Mouse (Mus musculus) hindbrain, embryonic 11.5 days (tissue): ENCODE results near the gene Sipa1l1. TPM values are rescaled to one million over a fixed set of nuclear protein-coding genes. Genes with fewer than 3 reads are reported as not detected.

Source experiments
- ATAC-seq: fragments of 200-750 bp; cut with Nextera tagmentation; 2 replicates; pipeline ENCODE4 v1.8.0; 2017; ENCODE audit warnings: mild to moderate bottlenecking, moderate TSS enrichment, moderate library complexity; ENCODE audit not compliant: low FRiP score
- DNase-seq: peaks from one replicate; pipeline ENCODE4 v3.0.0-alpha.2; 2015; ENCODE audit warnings: low spot score
- H3K27ac ChIP-seq: fragments of 300-500 bp; sonication (generic); 2 replicates; pipeline ENCODE4 v1.5.1; 2014; ENCODE audit warnings: mild to moderate bottlenecking, low read depth, low read length
- H3K27me3 ChIP-seq: fragments of 300-500 bp; sonication (generic); 2 replicates; pipeline ENCODE4 v1.6.1; 2014; ENCODE audit warnings: mild to moderate bottlenecking, low read length, moderate library complexity, mixed read lengths; ENCODE audit not compliant: control insufficient read depth, insufficient read depth
- H3K36me3 ChIP-seq: fragments of 300-500 bp; sonication (generic); 2 replicates; pipeline ENCODE4 v1.6.1; 2014; ENCODE audit warnings: mild to moderate bottlenecking, low read length, moderate library complexity, mixed read lengths; ENCODE audit not compliant: control insufficient read depth, insufficient read depth
- H3K4me1 ChIP-seq: fragments of 300-500 bp; sonication (generic); replicated peaks from 2 replicates; pipeline ENCODE4 v1.6.1; 2014; ENCODE audit warnings: low read length, mixed read lengths; ENCODE audit not compliant: control insufficient read depth, insufficient read depth
- H3K4me2 ChIP-seq: fragments of 300-500 bp; sonication (generic); replicated peaks from 2 replicates; pipeline ENCODE4 v1.6.1; 2014; ENCODE audit warnings: mild to moderate bottlenecking, low read depth, low read length
- H3K4me3 ChIP-seq: fragments of 300-500 bp; sonication (generic); 2 replicates; pipeline ENCODE4 v1.5.1; 2014; ENCODE audit warnings: low read depth, low read length
- H3K9ac ChIP-seq: fragments of 300-500 bp; sonication (generic); 2 replicates; pipeline ENCODE4 v1.6.1; 2014; ENCODE audit warnings: low read depth, low read length
- H3K9me3 ChIP-seq: fragments of 300-500 bp; sonication (generic); 2 replicates; pipeline ENCODE4 v1.6.1; 2016; ENCODE audit warnings: low read length; ENCODE audit not compliant: control insufficient read depth
- WGBS: fragments of 180-500 bp; shearing (Covaris S2); extraction: QIAGEN DNeasy Blood & Tissue Kit; methylation state at CpG from one replicate; pipeline ENCODE4 v1.1.7; 2014; 5-methylcytosine and 5-hydroxymethylcytosine counted together
- polyA plus RNA-seq: library from polyadenylated mRNA; unstranded; fragments of >200 nt; fragmentation: Nextera tagmentation; extraction: Ambion mirVana; gene quantifications from 2 replicates; pipeline ENCODE4 v1.2.1, GENCODE M21; 2014

Sipa1l1 gene
- polyA plus RNA-seq, 1 experiment from 2014 or later = 30.8 TPM

DNA sequence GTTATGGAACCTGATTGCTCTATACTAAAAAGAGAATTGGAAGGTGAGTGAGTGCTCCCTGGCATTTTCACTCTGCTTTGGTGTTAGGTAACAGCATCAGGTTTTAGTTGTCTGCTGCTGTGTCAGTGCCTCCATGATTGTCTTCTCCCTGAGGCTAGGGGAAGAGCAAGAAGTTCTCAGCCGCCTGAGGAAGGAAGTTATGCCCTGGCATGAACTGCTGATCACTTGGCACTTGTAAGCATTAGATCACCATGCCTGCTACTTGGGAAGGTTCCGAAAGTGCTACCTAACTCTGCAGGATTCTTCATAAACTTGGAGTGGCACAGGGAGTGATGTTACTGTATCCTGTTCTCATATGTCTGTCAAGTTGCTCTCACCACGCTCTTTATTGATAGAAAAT lies 25.8 kb downstream of the Sipa1l1 start:
- Histone ChIP-seq H3K9ac (no peak overlapping the region), H3K27ac (no peak overlapping the region), H3K4me3 (no peak overlapping the region), H3K27me3 (no peaks in the 10 kb centered on the region), H3K4me1 (no peaks in the 10 kb centered on the region), H3K4me2 (no peak overlapping the region), H3K9me3 (no peaks in the 10 kb centered on the region), H3K36me3 (no peaks in the 10 kb centered on the region)
- no peak for DNase-seq
- WGBS = 81% methylated on average over 3 of the region's 3 CpGs
- no peak for ATAC-seq

DNA sequence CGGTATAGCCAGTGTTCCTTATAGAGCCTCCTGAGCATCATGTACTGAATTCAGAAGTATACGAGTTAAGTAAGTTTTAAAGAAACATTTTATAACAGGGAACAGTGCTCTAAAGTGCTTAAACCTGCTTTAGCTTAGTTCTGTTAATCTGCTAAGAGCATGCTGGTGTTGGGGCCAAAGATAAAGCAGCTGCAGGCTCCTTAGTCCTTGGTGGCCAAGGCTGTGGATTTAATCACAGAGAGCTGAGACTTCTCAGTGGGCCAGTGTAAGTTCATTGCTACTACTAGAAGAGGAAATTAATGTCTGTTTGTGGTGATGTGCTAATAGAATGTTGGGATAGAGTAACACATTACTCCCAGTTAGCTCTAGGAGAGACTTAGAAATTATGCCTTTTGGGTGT lies 27.1 kb downstream of the Sipa1l1 start:
- Histone ChIP-seq H3K4me1 (no peaks in the 10 kb centered on the region), H3K9me3 (no peaks in the 10 kb centered on the region), H3K4me3 (no peak overlapping the region), H3K9ac (no peak overlapping the region), H3K27ac (no peak overlapping the region), H3K36me3 (no peaks in the 10 kb centered on the region), H3K27me3 (no peaks in the 10 kb centered on the region), H3K4me2 (no peak overlapping the region)
- DNase-seq (no peak), ATAC-seq (no peak)
- 86% methylated on average over 2 of the region's 2 CpGs for WGBS

DNA sequence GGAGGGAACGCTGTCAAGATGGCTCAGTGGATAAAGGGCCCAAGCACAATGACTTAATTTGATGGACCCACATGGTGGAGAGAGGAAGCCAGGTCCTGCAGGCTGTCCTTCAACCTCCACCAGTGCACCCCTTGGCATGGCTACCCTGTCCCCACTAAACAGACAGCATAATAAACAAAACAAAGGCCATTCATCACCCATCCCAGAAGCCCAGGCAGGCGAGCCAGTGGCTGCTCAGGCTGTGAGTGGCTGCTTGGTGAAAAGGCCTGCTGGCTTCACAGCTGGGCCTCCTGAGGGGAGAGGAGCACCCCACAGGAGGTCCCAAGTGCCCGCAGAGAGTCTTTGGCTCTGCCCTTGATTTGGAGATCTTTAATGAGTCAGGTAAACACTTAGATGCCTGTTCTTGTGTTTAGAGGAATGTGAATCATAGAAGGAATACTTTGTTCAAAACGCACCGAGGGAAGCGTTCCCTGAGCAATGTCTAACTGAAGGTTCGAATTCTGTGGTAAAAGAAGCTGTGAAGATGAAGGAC lies 27.6 kb downstream of the Sipa1l1 start:
- 17% methylated on average over 7 of the region's 7 CpGs for WGBS
- H3K4me2 ChIP-seq = no peak overlapping the region
- H3K4me1 ChIP-seq = no peaks in the 10 kb centered on the region
- no peak overlapping the region for H3K4me3 ChIP-seq
- H3K27ac ChIP-seq = no peak overlapping the region
- ATAC-seq (no peak), DNase-seq (no peak)
- no peaks in the 10 kb centered on the region for H3K9me3 ChIP-seq
- no peaks in the 10 kb centered on the region for H3K36me3 ChIP-seq
- H3K27me3 ChIP-seq = no peaks in the 10 kb centered on the region
- no peak overlapping the region for H3K9ac ChIP-seq

DNA sequence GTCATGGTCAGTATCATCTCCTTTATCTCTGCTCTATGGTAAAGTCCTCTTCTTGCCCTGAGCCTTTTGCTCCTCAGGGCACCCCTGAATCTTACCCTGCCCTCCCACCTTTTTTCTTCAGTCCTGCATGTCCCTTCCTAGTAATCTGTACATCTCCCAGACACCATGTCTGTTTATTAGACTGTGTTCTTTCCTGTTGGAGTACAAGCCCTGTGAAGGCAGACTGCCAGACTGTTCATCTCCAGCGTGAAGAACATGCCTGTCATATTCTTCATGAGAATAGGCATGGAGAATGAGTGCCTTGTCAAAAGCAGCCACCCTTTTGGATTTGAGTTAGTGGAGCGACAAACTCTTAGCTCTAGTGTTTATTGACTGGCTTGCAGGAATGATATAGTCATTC lies 28.1 kb downstream of the Sipa1l1 start:
- 67% methylated on average over 2 of the region's 2 CpGs for WGBS
- Histone ChIP-seq H3K9ac (no peak overlapping the region), H3K27me3 (no peaks in the 10 kb centered on the region), H3K9me3 (no peaks in the 10 kb centered on the region), H3K4me3 (no peak overlapping the region), H3K4me2 (no peak overlapping the region), H3K4me1 (no peaks in the 10 kb centered on the region), H3K27ac (no peak overlapping the region), H3K36me3 (no peaks in the 10 kb centered on the region)
- DNase-seq (no peak), ATAC-seq (no peak)

DNA sequence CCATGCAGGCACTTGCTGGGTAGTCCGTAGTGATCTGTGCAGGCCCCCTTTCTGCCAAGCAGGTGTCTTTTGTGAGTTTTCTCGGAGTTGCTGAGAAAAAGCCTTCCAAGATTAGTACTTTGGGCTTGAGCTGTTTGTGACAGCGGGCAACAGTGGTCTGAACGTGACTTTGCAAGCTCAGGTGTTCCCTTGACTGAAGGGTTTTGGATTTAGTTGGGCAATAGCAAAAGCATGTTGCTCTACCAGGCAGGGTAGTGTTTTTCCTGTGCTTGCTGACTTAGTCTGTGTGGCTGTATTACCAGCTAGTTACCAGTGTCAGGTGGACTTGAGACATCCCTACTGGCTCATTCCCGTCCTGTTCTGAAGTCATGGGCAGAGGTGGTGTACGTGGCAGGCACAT lies 30.2 kb downstream of the Sipa1l1 start:
- ATAC-seq (no peak), DNase-seq (no peak)
- Histone ChIP-seq H3K4me2 (no peak overlapping the region), H3K9ac (no peak overlapping the region), H3K4me3 (no peak overlapping the region), H3K4me1 (no peaks in the 10 kb centered on the region), H3K27ac (no peak overlapping the region), H3K36me3 (no peaks in the 10 kb centered on the region), H3K9me3 (no peaks in the 10 kb centered on the region), H3K27me3 (no peaks in the 10 kb centered on the region)
- WGBS = 92% methylated on average over 6 of the region's 6 CpGs

DNA sequence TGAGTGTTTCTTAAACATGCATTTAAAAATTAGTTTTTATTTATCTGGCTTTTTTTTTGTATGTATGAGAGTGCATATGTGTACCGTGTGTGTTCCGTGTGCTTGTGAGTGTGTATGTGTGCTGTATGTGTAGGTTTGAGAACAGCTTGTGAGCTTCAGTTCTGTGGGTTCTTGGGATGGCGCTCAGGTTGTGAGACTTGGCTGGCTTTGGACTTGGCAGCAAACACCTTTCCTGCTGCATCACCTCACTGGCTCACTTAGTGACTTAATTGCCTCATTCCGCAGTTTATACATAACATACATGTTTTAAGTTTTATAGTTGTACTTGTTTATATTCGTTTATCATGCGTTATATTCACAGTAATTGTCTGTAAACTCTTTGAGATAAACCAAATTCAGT lies 35.0 kb downstream of the Sipa1l1 start:
- H3K4me2 ChIP-seq = no peak overlapping the region
- H3K27me3 ChIP-seq = no peaks in the 10 kb centered on the region
- H3K9ac ChIP-seq = no peak overlapping the region
- no peaks in the 10 kb centered on the region for H3K9me3 ChIP-seq
- H3K36me3 ChIP-seq = no peaks in the 10 kb centered on the region
- H3K27ac ChIP-seq = no peak overlapping the region
- no peak for DNase-seq
- no peak overlapping the region for H3K4me3 ChIP-seq
- no peaks in the 10 kb centered on the region for H3K4me1 ChIP-seq
- WGBS = 90% methylated on average over 6 of the region's 6 CpGs
- no peak for ATAC-seq

DNA sequence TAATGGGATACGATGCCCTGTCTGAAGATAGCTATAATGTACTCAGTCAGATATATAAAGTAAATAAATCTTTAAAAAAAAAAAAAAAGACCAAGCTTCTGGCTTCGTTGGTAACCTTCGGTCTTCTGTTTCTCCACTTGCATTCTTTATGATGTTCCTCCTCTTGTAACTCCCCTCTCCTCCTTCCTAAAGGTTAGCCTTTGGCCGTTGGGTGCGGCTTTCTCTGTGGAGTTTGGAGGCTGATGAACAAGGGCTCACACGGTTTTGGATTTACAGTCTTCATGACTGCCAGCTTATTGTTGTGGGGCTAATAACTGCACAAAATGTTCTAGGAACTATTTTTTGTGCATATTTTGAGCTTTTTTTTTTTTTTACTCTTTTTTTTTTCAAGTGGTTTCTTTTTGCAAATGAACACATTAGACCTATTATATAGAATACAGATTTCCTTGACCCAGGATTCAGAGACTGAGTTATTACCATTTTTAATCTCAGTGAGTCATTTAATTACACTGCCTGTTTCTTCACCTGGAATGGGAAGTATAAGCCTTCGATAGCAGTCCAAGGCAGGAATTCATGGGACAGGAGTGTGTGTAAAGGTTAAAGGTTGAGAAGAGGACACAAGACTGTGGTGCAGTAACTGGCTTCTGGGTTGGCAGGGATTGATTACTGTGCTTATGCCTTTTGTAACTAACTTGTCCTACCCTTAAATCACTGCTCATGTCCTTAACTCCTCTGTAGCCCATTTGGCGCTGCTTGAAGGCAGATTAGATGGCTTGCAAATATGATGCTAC lies 37.9 kb downstream of the Sipa1l1 start:
- Histone ChIP-seq H3K4me2 (no peak overlapping the region), H3K36me3 (no peaks in the 10 kb centered on the region), H3K9ac (no peak overlapping the region), H3K27ac (no peak overlapping the region), H3K27me3 (no peaks in the 10 kb centered on the region), H3K4me3 (no peak overlapping the region), H3K4me1 (no peaks in the 10 kb centered on the region), H3K9me3 (no peaks in the 10 kb centered on the region)
- 93% methylated on average over 8 of the region's 8 CpGs for WGBS
- DNase-seq (no peak), ATAC-seq (no peak)

DNA sequence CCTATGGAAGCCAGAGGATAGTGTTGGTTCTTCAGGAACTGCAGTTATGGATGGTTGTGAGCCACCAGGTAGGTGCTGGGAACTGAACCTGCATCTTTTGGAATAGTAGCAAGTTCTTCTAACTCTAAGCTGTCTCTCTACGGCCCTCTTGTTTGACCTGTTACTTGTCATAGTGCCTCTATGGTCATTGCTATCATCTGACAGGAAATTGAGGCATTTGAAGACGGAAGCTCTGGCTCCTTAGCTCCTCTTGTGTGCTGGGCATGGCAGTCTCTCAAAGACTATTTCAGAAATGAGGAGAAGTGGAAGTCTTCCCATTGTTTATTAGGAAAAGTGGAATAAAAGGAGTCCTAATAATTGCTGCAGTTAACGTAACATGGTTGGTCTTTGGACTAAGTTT lies 38.9 kb downstream of the Sipa1l1 start:
- H3K27ac ChIP-seq = no peak overlapping the region
- no peak overlapping the region for H3K4me2 ChIP-seq
- 91% methylated on average over 3 of the region's 3 CpGs for WGBS
- H3K36me3 ChIP-seq = no peaks in the 10 kb centered on the region
- H3K4me3 ChIP-seq = no peak overlapping the region
- no peaks in the 10 kb centered on the region for H3K27me3 ChIP-seq
- H3K9ac ChIP-seq = no peak overlapping the region
- no peaks in the 10 kb centered on the region for H3K4me1 ChIP-seq
- no peak for DNase-seq
- no peaks in the 10 kb centered on the region for H3K9me3 ChIP-seq
- no peak for ATAC-seq

DNA sequence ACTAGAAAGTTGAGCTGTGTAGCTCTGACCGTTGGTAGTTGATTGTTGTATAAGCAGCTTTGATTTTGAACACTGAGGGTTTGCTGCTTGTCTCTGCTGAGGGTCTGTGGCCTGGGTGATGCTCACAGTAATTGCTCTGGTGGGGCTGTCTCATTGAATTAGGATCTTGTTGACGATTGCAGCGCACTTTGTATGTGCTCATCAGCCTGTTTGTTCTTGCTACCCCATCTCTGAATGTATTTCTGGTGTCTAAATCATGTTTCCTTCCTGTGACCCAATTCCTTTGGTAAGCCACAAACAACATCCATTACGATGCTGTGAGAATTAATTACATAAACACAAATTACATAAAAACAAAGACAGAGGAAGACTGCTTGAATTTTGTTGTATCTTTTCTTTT lies 39.5 kb downstream of the Sipa1l1 start:
- H3K36me3 ChIP-seq = no peaks in the 10 kb centered on the region
- H3K4me2 ChIP-seq = no peak overlapping the region
- ATAC-seq = no peak
- no peak overlapping the region for H3K4me3 ChIP-seq
- no peak overlapping the region for H3K9ac ChIP-seq
- DNase-seq = no peak
- H3K4me1 ChIP-seq = no peaks in the 10 kb centered on the region
- H3K9me3 ChIP-seq = no peaks in the 10 kb centered on the region
- no peaks in the 10 kb centered on the region for H3K27me3 ChIP-seq
- no peak overlapping the region for H3K27ac ChIP-seq
- WGBS = 92% methylated on average over 4 of the region's 4 CpGs
